Mouse (Mus musculus): ENCODE measurements at regions not wholly inside any gene's neighbourhood (a gene's known extent, or its start where the extent isn't known, plus 50 kb on each side); places are given as distances from the start of the nearest gene placed in this dataset.

GRCm38 (mm10) chr3:15205266-15206229 is 126.6 kb downstream of the Gm9733 start:
- Histone ChIP-seq H3K27ac (replicated peaks; ENCODE audit: low read depth, low read length) (no peak overlapping the region), H3K9ac (ENCODE audit: low read depth, low read length) (no peak overlapping the region), H3K27me3 (replicated peaks; ENCODE audit: control insufficient read depth, insufficient read depth, low read length) (no peaks in the 10 kb centered on the region), H3K4me1 (ENCODE audit: control insufficient read depth, insufficient read depth, low read length) (no peaks in the 10 kb centered on the region), H3K4me3 (ENCODE audit: low read depth, low read length) (no peak overlapping the region), H3K36me3 (ENCODE audit: control insufficient read depth, insufficient read depth, low read length) (no peaks in the 10 kb centered on the region), H3K9me3 (ENCODE audit: control insufficient read depth, low read length) (no peaks in the 10 kb centered on the region), H3K4me2 (ENCODE audit: low read depth, low read length) (no peak overlapping the region)
- peak; percentile 42 for DNase-seq (ENCODE audit: low spot score)
- 66% methylated on average over 6 of the region's 6 CpGs for whole genome bisulfite sequencing
- peak; percentile 53; the same call in 1 of the 2 replicates for ATAC-seq (ENCODE audit: low read depth)

GRCm38 (mm10) chr3:15212357-15212756 is 119.7 kb downstream of the Gm9733 start:
- DNase-seq (ENCODE audit: low spot score) = no peak
- H3K9me3 ChIP-seq (ENCODE audit: control insufficient read depth, low read length) = no peaks in the 10 kb centered on the region
- no peak; the same call in 1 of the 2 replicates for ATAC-seq (ENCODE audit: low read depth)
- H3K27me3 ChIP-seq (replicated peaks; ENCODE audit: control insufficient read depth, insufficient read depth, low read length) = no peaks in the 10 kb centered on the region
- no peak overlapping the region for H3K4me3 ChIP-seq (ENCODE audit: low read depth, low read length)
- H3K36me3 ChIP-seq (ENCODE audit: control insufficient read depth, insufficient read depth, low read length) = no peaks in the 10 kb centered on the region
- H3K9ac ChIP-seq (ENCODE audit: low read depth, low read length) = no peak overlapping the region
- no peak overlapping the region for H3K27ac ChIP-seq (replicated peaks; ENCODE audit: low read depth, low read length)
- no peak overlapping the region for H3K4me2 ChIP-seq (ENCODE audit: low read depth, low read length)
- 89% methylated on average over 3 of the region's 3 CpGs for WGBS
- H3K4me1 ChIP-seq (ENCODE audit: control insufficient read depth, insufficient read depth, low read length) = no peaks in the 10 kb centered on the region

- ATAC-seq (ENCODE audit: low read depth) (no peak), DNase-seq (ENCODE audit: low spot score) (no peak)
- no peaks in the 10 kb centered on the region for H3K36me3 ChIP-seq (ENCODE audit: control insufficient read depth, insufficient read depth, low read length)
- no peak overlapping the region for H3K9ac ChIP-seq (ENCODE audit: low read depth, low read length)
- H3K4me2 ChIP-seq (ENCODE audit: low read depth, low read length) = no peak overlapping the region
- no peak overlapping the region for H3K4me3 ChIP-seq (ENCODE audit: low read depth, low read length)
- H3K4me1 ChIP-seq (ENCODE audit: control insufficient read depth, insufficient read depth, low read length) = no peaks in the 10 kb centered on the region
- H3K27ac ChIP-seq (replicated peaks; ENCODE audit: low read depth, low read length) = no peak overlapping the region
- H3K9me3 ChIP-seq (ENCODE audit: control insufficient read depth, low read length) = no peaks in the 10 kb centered on the region
- no peaks in the 10 kb centered on the region for H3K27me3 ChIP-seq (replicated peaks; ENCODE audit: control insufficient read depth, insufficient read depth, low read length)
These were observed 114.5 kb downstream of the Gm9733 start for GRCm38 (mm10) chr3:15217591-15217990.

DNA sequence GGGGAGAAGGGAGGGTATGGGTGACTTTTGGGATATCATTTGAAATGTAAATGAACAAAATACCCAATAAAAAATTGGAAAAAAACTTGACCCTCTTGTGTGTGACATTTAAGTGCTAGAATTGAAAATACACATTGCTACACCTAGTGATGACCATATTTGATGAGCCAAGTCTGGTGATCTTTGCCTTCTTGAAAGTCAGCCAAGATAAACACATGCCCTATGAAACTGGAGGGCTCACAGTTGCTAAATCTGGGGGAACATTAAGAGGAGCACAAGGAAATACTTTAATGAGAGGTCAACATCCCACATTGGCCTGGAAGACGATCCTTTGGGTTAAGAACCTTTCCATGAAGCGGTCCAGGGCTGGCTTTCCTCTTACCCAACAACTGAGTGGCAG is 112.8 kb downstream of the Gm9733 start:
- no peak overlapping the region for H3K27ac ChIP-seq (replicated peaks; ENCODE audit: low read depth, low read length)
- DNase-seq (ENCODE audit: low spot score) (no peak), ATAC-seq (ENCODE audit: low read depth) (no peak)
- H3K4me3 ChIP-seq (ENCODE audit: low read depth, low read length) = no peak overlapping the region
- no peaks in the 10 kb centered on the region for H3K4me1 ChIP-seq (ENCODE audit: control insufficient read depth, insufficient read depth, low read length)
- H3K36me3 ChIP-seq (ENCODE audit: control insufficient read depth, insufficient read depth, low read length) = no peaks in the 10 kb centered on the region
- H3K27me3 ChIP-seq (replicated peaks; ENCODE audit: control insufficient read depth, insufficient read depth, low read length) = no peaks in the 10 kb centered on the region
- no peak overlapping the region for H3K9ac ChIP-seq (ENCODE audit: low read depth, low read length)
- H3K9me3 ChIP-seq (ENCODE audit: control insufficient read depth, low read length) = no peaks in the 10 kb centered on the region
- H3K4me2 ChIP-seq (ENCODE audit: low read depth, low read length) = no peak overlapping the region
- 88% methylated on average over 2 of the region's 2 CpGs for WGBS

GRCm38 (mm10) chr3:15223266-15223665 is 108.8 kb downstream of the Gm9733 start:
- Histone ChIP-seq H3K9me3 (ENCODE audit: control insufficient read depth, low read length) (no peaks in the 10 kb centered on the region), H3K9ac (ENCODE audit: low read depth, low read length) (no peak overlapping the region), H3K27ac (replicated peaks; ENCODE audit: low read depth, low read length) (no peak overlapping the region), H3K36me3 (ENCODE audit: control insufficient read depth, insufficient read depth, low read length) (no peaks in the 10 kb centered on the region), H3K4me3 (ENCODE audit: low read depth, low read length) (no peak overlapping the region), H3K4me1 (ENCODE audit: control insufficient read depth, insufficient read depth, low read length) (no peaks in the 10 kb centered on the region), H3K27me3 (replicated peaks; ENCODE audit: control insufficient read depth, insufficient read depth, low read length) (no peaks in the 10 kb centered on the region), H3K4me2 (ENCODE audit: low read depth, low read length) (no peak overlapping the region)
- 77% methylated on average over 6 of the region's 6 CpGs for WGBS
- no peak for ATAC-seq (ENCODE audit: low read depth)
- no peak for DNase-seq (ENCODE audit: low spot score)

DNA sequence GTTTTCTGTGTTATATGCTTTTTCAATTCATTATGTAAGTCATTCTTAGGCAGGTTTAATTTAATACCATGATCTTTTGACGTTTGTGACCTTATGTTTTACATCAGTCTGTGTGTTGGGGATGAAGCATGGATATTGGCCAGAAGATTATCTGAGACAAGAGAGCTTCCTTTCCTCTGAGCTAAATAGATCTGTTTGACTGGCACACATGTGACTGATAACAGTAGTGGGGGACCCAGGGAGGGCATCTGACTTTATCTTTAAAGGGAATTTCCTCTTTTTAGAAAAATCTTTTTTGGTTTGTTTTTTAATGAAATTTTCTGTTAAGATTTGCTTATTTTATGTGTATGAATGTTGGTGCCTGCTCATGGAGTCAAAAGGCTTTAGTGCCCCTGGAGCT is 107.7 kb downstream of the Gm9733 start:
- Histone ChIP-seq H3K27me3 (replicated peaks; ENCODE audit: control insufficient read depth, insufficient read depth, low read length) (no peaks in the 10 kb centered on the region), H3K4me1 (ENCODE audit: control insufficient read depth, insufficient read depth, low read length) (no peaks in the 10 kb centered on the region), H3K9me3 (ENCODE audit: control insufficient read depth, low read length) (no peaks in the 10 kb centered on the region), H3K36me3 (ENCODE audit: control insufficient read depth, insufficient read depth, low read length) (no peaks in the 10 kb centered on the region), H3K4me2 (ENCODE audit: low read depth, low read length) (no peak overlapping the region), H3K27ac (replicated peaks; ENCODE audit: low read depth, low read length) (no peak overlapping the region), H3K9ac (ENCODE audit: low read depth, low read length) (no peak overlapping the region), H3K4me3 (ENCODE audit: low read depth, low read length) (no peak overlapping the region)
- ATAC-seq (ENCODE audit: low read depth) (no peak), DNase-seq (ENCODE audit: low spot score) (no peak)
- 57% methylated on average over 1 of the region's 1 CpGs for WGBS

GRCm38 (mm10) chr3:15228641-15229040 is 103.5 kb downstream of the Gm9733 start:
- Histone ChIP-seq H3K9me3 (ENCODE audit: control insufficient read depth, low read length) (no peaks in the 10 kb centered on the region), H3K9ac (ENCODE audit: low read depth, low read length) (no peak overlapping the region), H3K27me3 (replicated peaks; ENCODE audit: control insufficient read depth, insufficient read depth, low read length) (no peaks in the 10 kb centered on the region), H3K36me3 (ENCODE audit: control insufficient read depth, insufficient read depth, low read length) (no peaks in the 10 kb centered on the region), H3K4me2 (ENCODE audit: low read depth, low read length) (no peak overlapping the region), H3K4me3 (ENCODE audit: low read depth, low read length) (no peak overlapping the region), H3K27ac (replicated peaks; ENCODE audit: low read depth, low read length) (no peak overlapping the region), H3K4me1 (ENCODE audit: control insufficient read depth, insufficient read depth, low read length) (no peaks in the 10 kb centered on the region)
- DNase-seq (ENCODE audit: low spot score) (no peak), ATAC-seq (ENCODE audit: low read depth) (no peak)
- WGBS = 87% methylated on average over 2 of the region's 2 CpGs

GRCm38 (mm10) chr3:15230204-15230603 is 101.9 kb downstream of the Gm9733 start:
- Histone ChIP-seq H3K27me3 (replicated peaks; ENCODE audit: control insufficient read depth, insufficient read depth, low read length) (no peaks in the 10 kb centered on the region), H3K4me2 (ENCODE audit: low read depth, low read length) (no peak overlapping the region), H3K9me3 (ENCODE audit: control insufficient read depth, low read length) (no peaks in the 10 kb centered on the region), H3K4me1 (ENCODE audit: control insufficient read depth, insufficient read depth, low read length) (no peaks in the 10 kb centered on the region), H3K36me3 (ENCODE audit: control insufficient read depth, insufficient read depth, low read length) (no peaks in the 10 kb centered on the region), H3K27ac (replicated peaks; ENCODE audit: low read depth, low read length) (no peak overlapping the region), H3K4me3 (ENCODE audit: low read depth, low read length) (no peak overlapping the region), H3K9ac (ENCODE audit: low read depth, low read length) (no peak overlapping the region)
- 58% methylated on average over 6 of the region's 6 CpGs for WGBS
- no peak for DNase-seq (ENCODE audit: low spot score)
- no peak for ATAC-seq (ENCODE audit: low read depth)

DNA sequence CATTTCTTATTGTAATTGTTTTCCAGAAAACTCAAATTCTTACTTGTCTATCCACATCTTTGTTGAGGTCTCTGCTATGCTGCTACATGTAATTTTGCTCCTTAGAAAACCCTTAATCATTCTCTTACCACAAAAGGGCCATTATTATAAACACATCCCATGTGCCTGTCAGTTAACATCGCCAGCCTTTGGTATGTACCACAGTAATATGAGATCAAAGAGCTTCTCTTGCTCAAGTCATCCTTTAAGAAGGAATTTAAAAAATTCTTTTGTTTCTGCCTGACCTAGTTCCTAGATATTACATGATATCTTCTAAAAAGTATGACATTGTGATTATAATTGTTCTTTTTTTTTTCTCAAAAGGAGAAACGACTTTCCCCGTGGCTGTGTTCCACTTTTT is 100.7 kb downstream of the Gm9733 start:
- no peaks in the 10 kb centered on the region for H3K36me3 ChIP-seq (ENCODE audit: control insufficient read depth, insufficient read depth, low read length)
- H3K4me3 ChIP-seq (ENCODE audit: low read depth, low read length) = no peak overlapping the region
- no peak overlapping the region for H3K27ac ChIP-seq (replicated peaks; ENCODE audit: low read depth, low read length)
- no peaks in the 10 kb centered on the region for H3K9me3 ChIP-seq (ENCODE audit: control insufficient read depth, low read length)
- no peaks in the 10 kb centered on the region for H3K27me3 ChIP-seq (replicated peaks; ENCODE audit: control insufficient read depth, insufficient read depth, low read length)
- H3K4me1 ChIP-seq (ENCODE audit: control insufficient read depth, insufficient read depth, low read length) = no peaks in the 10 kb centered on the region
- H3K9ac ChIP-seq (ENCODE audit: low read depth, low read length) = no peak overlapping the region
- DNase-seq (ENCODE audit: low spot score) = peak; percentile 34
- WGBS = 19% methylated on average over 3 of the region's 3 CpGs
- 0 out of 2 replicates have a peak, but pooled peaks have one; percentile 22 for ATAC-seq (ENCODE audit: low read depth)
- H3K4me2 ChIP-seq (ENCODE audit: low read depth, low read length) = no peak overlapping the region
